30 mouse cellular contexts compared by ENCODE assay signal in the genomic region with DNA sequence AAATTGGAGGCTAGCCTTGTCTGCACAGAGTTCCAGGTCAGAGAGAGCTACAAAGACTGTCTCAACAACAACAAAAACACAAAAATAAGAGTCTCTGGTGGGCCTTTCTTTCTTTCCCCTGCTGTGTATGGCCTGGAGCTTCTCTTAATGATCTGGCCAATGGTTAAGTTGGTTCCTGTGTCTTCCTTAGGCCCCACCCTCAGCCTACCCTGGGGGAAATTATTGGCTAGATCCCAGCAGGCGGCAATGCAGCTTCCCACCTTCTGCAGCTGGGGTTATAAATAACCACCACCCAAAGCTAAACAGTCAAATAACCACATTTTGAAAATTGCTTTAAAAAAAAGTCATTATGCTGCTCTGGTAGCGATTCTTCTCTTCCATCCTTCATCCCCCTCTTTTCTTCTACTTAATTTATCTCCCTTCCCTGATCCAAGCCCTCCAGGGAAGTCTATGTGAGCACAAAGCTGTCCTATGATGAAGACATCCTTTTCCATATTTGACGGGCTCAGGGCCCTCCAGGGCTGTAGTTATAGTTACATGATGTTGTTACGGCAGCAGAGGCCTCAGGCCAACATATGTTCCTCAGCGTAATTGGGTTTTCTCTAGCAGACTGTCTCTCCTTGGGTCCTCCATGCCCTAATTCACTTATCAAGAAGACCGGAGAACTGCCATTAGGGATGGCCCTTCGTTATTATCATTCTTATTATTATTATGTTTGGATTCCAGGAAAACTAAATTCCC. TPM values are rescaled to one million over a fixed set of nuclear protein-coding genes. Genes with fewer than 3 reads are reported as not detected.
DNase-seq lines count a peak whose midpoint lies in the region; ATAC-seq and TF ChIP-seq lines count a peak whose summit lies in the region.
"Had no signal": no experiment of that assay in that cellular context is flagged by ENCODE, and none has a peak within 500 bp of the region (broad histone marks: within the 10 kb centered on the region; RNA-seq: fewer than 3 reads in every experiment).

No protein-coding gene starts in this region.

- in situ Hi-C loops in ES-E14 (cut with MboI; ENCODE audit: low sequenced_read_pairs in 2 of 2, unreplicated experiment in 2 of 2) = no loop called here

- ATAC-seq in stomach, postnatal 0 days (ENCODE audit: low FRiP score, low TSS enrichment) = no peak
- no peak for ATAC-seq in intestine, embryonic 15.5 days
- ATAC-seq: forebrain, embryonic 14.5 days; inflammation-experienced regulatory T-cells, adult 6 months; liver, embryonic 12.5 days; Patski had no signal

- H3K4me2 ChIP-seq in stomach, postnatal 0 days (replicated peaks; ENCODE audit: low read depth) = no peak overlapping the region
- no peak overlapping the region for H3K4me2 ChIP-seq in intestine, embryonic 15.5 days (replicated peaks)
- H3K4me2 ChIP-seq: embryonic facial prominence, embryonic 15.5 days; heart, embryonic 11.5 days; limb, embryonic 13.5 days; liver, embryonic 12.5 days had no signal

- no peak for TF ChIP-seq POLR2A in brain, embryonic 14.5 days (IDR thresholded peaks at IDR 0.05; ENCODE audit: borderline replicate concordance, extremely low read depth, insufficient read depth, insufficient read length, poor library complexity, severe bottlenecking)

- H3K4me1 ChIP-seq in ES-E14 (ENCODE audit: control insufficient read depth in 2 of 2, insufficient read depth in 2 of 2, low read length in 2 of 2, poor library complexity in 1 of 2) = peaks cover 3 to 8% of the 10 kb centered on the region in 2 experiments; a peak in 3 of 4 replicates
- H3K4me1 ChIP-seq in stomach, postnatal 0 days (replicated peaks; ENCODE audit: control insufficient read depth, insufficient read depth) = peaks cover 4% of the 10 kb centered on the region; the same call in 1 of the 2 replicates
- H3K4me1 ChIP-seq in intestine, embryonic 15.5 days (replicated peaks) = peaks cover 6% of the 10 kb centered on the region

- DNase-seq in heart, adult 11 months = peak; percentile 79
- no peak for DNase-seq in heart, adult 8-10 months (ENCODE audit: low spot score)
- DNase-seq in 416B (ENCODE audit: low read depth) (peak; percentile 33), ES-E14 (ENCODE audit: low read depth, low spot score) (no peak)
- peak; percentile 24 for DNase-seq in brain, embryonic 14.5 days (ENCODE audit: low read depth)
- DNase-seq in stomach, postnatal 0 days (ENCODE audit: low spot score) = no peak
- no peak for DNase-seq in left cerebral cortex, adult 11 months (ENCODE audit: low spot score)
- DNase-seq: adrenal gland, adult 8-10 months; cerebellum, adult 9-10 months; kidney, adult 2 months; lung, adult 18-20 months; lung, postnatal 10 days; thymus, adult 18-20 months; thymus, postnatal 36 days had no signal

- WGBS in stomach, postnatal 0 days = 68% methylated on average over 7 of the region's 7 CpGs
- whole genome bisulfite sequencing in intestine, embryonic 15.5 days = 68% methylated on average over 7 of the region's 7 CpGs

- H3K9ac ChIP-seq in ES-E14 (ENCODE audit: insufficient read depth, low read depth, low read length, poor library complexity, severe bottlenecking) = no peak overlapping the region
- H3K9ac ChIP-seq in stomach, postnatal 0 days (ENCODE audit: low read length) = no peak overlapping the region
- no peak overlapping the region for H3K9ac ChIP-seq in intestine, embryonic 15.5 days
- H3K9ac ChIP-seq: embryonic facial prominence, embryonic 15.5 days; limb, embryonic 13.5 days; liver, embryonic 12.5 days had no signal

- no peak for TF ChIP-seq EP300 in stomach, postnatal 0 days (optimal IDR thresholded peaks at IDR 0.05)

- no peak for TF ChIP-seq CTCF in brain, embryonic 14.5 days (IDR thresholded peaks at IDR 0.05; ENCODE audit: borderline replicate concordance, extremely low read depth, insufficient read depth, insufficient read length)
- no peak for TF ChIP-seq CTCF in stomach, postnatal 0 days (IDR thresholded peaks at IDR 0.05; ENCODE audit: low read depth)

- peak overlapping the region; percentile 44; the same call in 1 of the 2 replicates for H3K27ac ChIP-seq in ES-E14 (ENCODE audit: insufficient read depth, low read depth, low read length, poor library complexity, severe bottlenecking)
- no peak overlapping the region for H3K27ac ChIP-seq in stomach, postnatal 0 days (replicated peaks)
- no peak overlapping the region for H3K27ac ChIP-seq in intestine, embryonic 15.5 days
- H3K27ac ChIP-seq: embryonic facial prominence, embryonic 15.5 days; hindbrain, embryonic 10.5 days; kidney, postnatal 0 days; limb, embryonic 13.5 days; liver, embryonic 12.5 days; midbrain, embryonic 10.5 days had no signal

- no peaks in the 10 kb centered on the region for H3K27me3 ChIP-seq in stomach, postnatal 0 days (ENCODE audit: control insufficient read depth, insufficient read depth, low read length)
- no peaks in the 10 kb centered on the region for H3K27me3 ChIP-seq in intestine, embryonic 15.5 days (replicated peaks)
- H3K27me3 ChIP-seq: embryonic facial prominence, embryonic 15.5 days; limb, embryonic 13.5 days; liver, embryonic 12.5 days; Patski had no signal

- H3K9me3 ChIP-seq in ES-E14 (ENCODE audit: control insufficient read depth, insufficient read depth, low read depth, low read length) = no peaks in the 10 kb centered on the region
- H3K9me3 ChIP-seq in stomach, postnatal 0 days (ENCODE audit: control insufficient read depth, low read length) = no peaks in the 10 kb centered on the region
- no peaks in the 10 kb centered on the region for H3K9me3 ChIP-seq in intestine, embryonic 15.5 days
- H3K9me3 ChIP-seq: embryonic facial prominence, embryonic 15.5 days; hindbrain, embryonic 10.5 days; limb, embryonic 13.5 days; liver, embryonic 12.5 days; midbrain, embryonic 10.5 days had no signal

- H3K4me3 ChIP-seq in ES-E14 (ENCODE audit: insufficient read depth in 1 of 2, low read depth in 1 of 2, low read length in 2 of 2, poor library complexity in 1 of 2, severe bottlenecking in 1 of 2) = no peak overlapping the region
- no peak overlapping the region for H3K4me3 ChIP-seq in stomach, postnatal 0 days (ENCODE audit: low read depth, low read length)
- H3K4me3 ChIP-seq in intestine, embryonic 15.5 days (replicated peaks) = no peak overlapping the region
- H3K4me3 ChIP-seq: embryonic facial prominence, embryonic 15.5 days; hindbrain, embryonic 10.5 days; limb, embryonic 13.5 days; liver, embryonic 12.5 days; midbrain, embryonic 10.5 days had no signal

- H3K36me3 ChIP-seq in ES-E14 (ENCODE audit: control insufficient read depth, insufficient read depth, low read length, poor library complexity, severe bottlenecking) = no peaks in the 10 kb centered on the region
- H3K36me3 ChIP-seq in stomach, postnatal 0 days (ENCODE audit: control insufficient read depth, insufficient read depth, low read length) = no peaks in the 10 kb centered on the region
- H3K36me3 ChIP-seq in intestine, embryonic 15.5 days = no peaks in the 10 kb centered on the region
- H3K36me3 ChIP-seq: embryonic facial prominence, embryonic 15.5 days; hindbrain, embryonic 10.5 days; limb, embryonic 13.5 days; liver, embryonic 12.5 days; midbrain, embryonic 10.5 days had no signal

TF ChIP-seq in ES-E14, 5 proteins besides CTCF, POLR2A, EP300 and RAD21:
- no peak for TF ChIP-seq MAFK (IDR thresholded peaks at IDR 0.05; ENCODE audit: insufficient read depth, low read depth, low read length)
- no peak for TF ChIP-seq ZNF384 (IDR thresholded peaks at IDR 0.05; ENCODE audit: low read depth, low read length)
- TF ChIP-seq CHD2 (IDR thresholded peaks at IDR 0.05; ENCODE audit: low read depth, low read length) = no peak
- TF ChIP-seq HCFC1 (IDR thresholded peaks at IDR 0.05; ENCODE audit: borderline replicate concordance, insufficient read depth, low read length) = no peak
- TF ChIP-seq ZC3H11A (IDR thresholded peaks at IDR 0.05; ENCODE audit: borderline replicate concordance, low read depth, low read length) = no peak
TF ChIP-seq in ES-E14: peak in this region for 0.

RNA-seq across cellular contexts. Expression of gene Kat7, which starts 5.3 kb away (rescaled TPM):
- 10 to 100 TPM; 27.2 to 37.8 (median 32.3) TPM for total RNA-seq in heart, adult 8-10 months (2022)
- 108 and 118 TPM in 2 replicates for total RNA-seq in ES-E14 (2012; rRNA removed)
- 48.5 and 50.9 TPM in 2 replicates for polyA plus RNA-seq in brain, embryonic 14.5 days (2012; rRNA removed)
- 25.0 and 27.2 TPM in 2 replicates for polyA plus RNA-seq in stomach, postnatal 0 days (2015; fragmentation: Nextera tagmentation; extraction: Ambion mirVana)
- 67.3 and 68.7 TPM in 2 replicates for polyA plus RNA-seq in intestine, embryonic 15.5 days (2015; fragmentation: Nextera tagmentation; extraction: Ambion mirVana)

RNA-seq across cellular contexts. Expression of gene Fam117a, which starts 21.4 kb away (rescaled TPM):
- total RNA-seq in heart, adult 8-10 months (2022) = 1 to 10 TPM; 5.1 to 6.6 (median 6.0) TPM
- total RNA-seq in ES-E14 (2012; rRNA removed) = 19.6 and 26.2 TPM in 2 replicates
- polyA plus RNA-seq in brain, embryonic 14.5 days (2012; rRNA removed) = 9.9 and 14.4 TPM in 2 replicates
- 5.7 and 6.7 TPM in 2 replicates for polyA plus RNA-seq in stomach, postnatal 0 days (2015; fragmentation: Nextera tagmentation; extraction: Ambion mirVana)
- 9.6 and 10.7 TPM in 2 replicates for polyA plus RNA-seq in intestine, embryonic 15.5 days (2015; fragmentation: Nextera tagmentation; extraction: Ambion mirVana)

RNA-seq across cellular contexts. Expression of gene Tac4, which starts 54.1 kb away (rescaled TPM):
- total RNA-seq in heart, adult 8-10 months (2022) = not detected
- total RNA-seq in ES-E14 (2012; rRNA removed) = 0.18 and 0.53 TPM in 2 replicates
- not detected in 2 replicates for polyA plus RNA-seq in brain, embryonic 14.5 days (2012; rRNA removed)
- polyA plus RNA-seq in stomach, postnatal 0 days (2015; fragmentation: Nextera tagmentation; extraction: Ambion mirVana) = 0.25 and 0.29 TPM in 2 replicates
- not detected in 2 replicates for polyA plus RNA-seq in intestine, embryonic 15.5 days (2015; fragmentation: Nextera tagmentation; extraction: Ambion mirVana)
- total RNA-seq: adrenal gland, adult 8-10 months; gastrocnemius, postnatal 4 days; layer of hippocampus, postnatal 10 days; left cerebral cortex, postnatal 10 days had no signal
- polyA plus RNA-seq: forebrain, embryonic 14.5 days; heart, postnatal 0 days; hindbrain, embryonic 10.5 days; midbrain, embryonic 10.5 days; Patski; stomach, embryonic 14.5 days had no signal

Comparison
In these comparisons a context has a peak if more than half of its experiments do, and no peak if none do; other contexts are left out.
1. DNase-seq: peak in heart, adult 11 months (single experiment), 416B (single experiment) and brain, embryonic 14.5 days (single experiment); none in heart, adult 8-10 months (single experiment), ES-E14 (single experiment), stomach, postnatal 0 days (single experiment) and left cerebral cortex, adult 11 months (single experiment).